Mouse (Mus musculus) MEL (cell line): ENCODE data around the gene Lifr. TPM values are rescaled to one million over a fixed set of nuclear protein-coding genes. Genes with fewer than 3 reads are reported as not detected.

ENCODE experiments used
- DNase-seq: peaks from one replicate; pipeline ENCODE4 v3.0.0; 2011; ENCODE audit warnings: low read depth, low spot score
- H3K27ac ChIP-seq: 2 replicates; pipeline ENCODE4 v1.5.1; 2012; ENCODE audit warnings: low read depth, mild to moderate bottlenecking, control low read depth, low read length, moderate library complexity; ENCODE audit not compliant: control insufficient read depth
- H3K27me3 ChIP-seq, 2 experiments: fragments of 150-350 bp in 1 of 2; sonication (generic) in 1 of 2; 2 replicates each; pipeline ENCODE4 v1.6.1; 2012; ENCODE audit warnings: low read length in 2 of 2, mild to moderate bottlenecking in 2 of 2, improper control_type of control experiment in 1 of 2, moderate library complexity in 1 of 2; ENCODE audit not compliant: insufficient read depth in 2 of 2, control insufficient read depth in 1 of 2
- H3K36me3 ChIP-seq, 2 experiments: 2 replicates each; pipeline ENCODE4 v1.6.1; 2012 to 2014; ENCODE audit warnings: low read length in 2 of 2, improper control_type of control experiment in 1 of 2, inconsistent platforms in 1 of 2, mild to moderate bottlenecking in 1 of 2; ENCODE audit not compliant: insufficient read depth in 2 of 2, control insufficient read depth in 1 of 2
- H3K4me1 ChIP-seq, 2 experiments: fragments of 150-350 bp in 1 of 2; sonication (generic) in 1 of 2; 2 replicates each; pipeline ENCODE4 v1.6.1; 2012; ENCODE audit warnings: low read length in 2 of 2, improper control_type of control experiment in 1 of 2, mild to moderate bottlenecking in 1 of 2; ENCODE audit not compliant: insufficient read depth in 2 of 2, control insufficient read depth in 1 of 2
- H3K4me3 ChIP-seq, 2 experiments: fragments of 150-350 bp in 1 of 2; sonication (generic) in 1 of 2; 2 replicates each; pipeline ENCODE4 v1.5.1; 2012; ENCODE audit warnings: low read depth in 2 of 2, low read length in 2 of 2, mild to moderate bottlenecking in 2 of 2, moderate library complexity in 2 of 2, control low read depth in 1 of 2, improper control_type of control experiment in 1 of 2; ENCODE audit not compliant: control insufficient read depth in 1 of 2, insufficient read depth in 1 of 2
- H3K79me2 ChIP-seq: 2 replicates; pipeline ENCODE4 v1.6.1; 2012; ENCODE audit warnings: mild to moderate bottlenecking, low read length, moderate library complexity; ENCODE audit not compliant: control insufficient read depth, poor library complexity, insufficient read depth
- H3K9ac ChIP-seq: 2 replicates; pipeline ENCODE4 v1.6.1; 2012; ENCODE audit warnings: low read depth, mild to moderate bottlenecking, control low read depth, low read length, moderate library complexity; ENCODE audit not compliant: control insufficient read depth, poor library complexity, severe bottlenecking
- H3K9me3 ChIP-seq: fragments of 150-350 bp; sonication (generic); replicated peaks from 2 replicates; pipeline ENCODE4 v1.6.1; 2012; ENCODE audit warnings: mild to moderate bottlenecking, low read length, improper control_type of control experiment, moderate library complexity; ENCODE audit not compliant: insufficient read depth
- CHD1 ChIP-seq: IDR thresholded peaks from 2 replicates; pipeline ENCODE4 v1.6.1; 2012; ENCODE audit warnings: low read depth, mild to moderate bottlenecking, inconsistent platforms, low read length, improper control_type of control experiment
- E2F4 ChIP-seq: IDR thresholded peaks from 2 replicates; pipeline ENCODE4 v1.6.1; 2011; ENCODE audit warnings: low read depth, low read length, improper control_type of control experiment, borderline replicate concordance
- ELF1 ChIP-seq: IDR thresholded peaks from 2 replicates; pipeline ENCODE4 v1.6.1; 2014; ENCODE audit warnings: low read depth, mild to moderate bottlenecking, inconsistent platforms, low read length, improper control_type of control experiment, moderate library complexity
- EP300 ChIP-seq, 2 experiments: IDR thresholded peaks; 2 replicates each; pipeline ENCODE4 v1.6.1; 2011; ENCODE audit warnings: improper control_type of control experiment in 2 of 2, low read length in 2 of 2, low read depth in 1 of 2, mild to moderate bottlenecking in 1 of 2
- GABPA ChIP-seq: IDR thresholded peaks from 2 replicates; pipeline ENCODE4 v1.6.1; 2012; ENCODE audit warnings: low read depth, mild to moderate bottlenecking, inconsistent platforms, low read length, improper control_type of control experiment, moderate library complexity
- GATA1 ChIP-seq: IDR thresholded peaks from 2 replicates; pipeline ENCODE4 v1.6.1; 2011; ENCODE audit warnings: low read depth, low read length, improper control_type of control experiment
- MAZ ChIP-seq: IDR thresholded peaks from 2 replicates; pipeline ENCODE4 v1.6.1; 2012; ENCODE audit warnings: low read depth, mild to moderate bottlenecking, inconsistent platforms, low read length, improper control_type of control experiment
- MEF2A ChIP-seq: IDR thresholded peaks from 2 replicates; pipeline ENCODE4 v1.6.1; 2014; ENCODE audit warnings: low read depth, mild to moderate bottlenecking, inconsistent platforms, low read length, improper control_type of control experiment; ENCODE audit not compliant: poor library complexity, insufficient replicate concordance, severe bottlenecking; ENCODE audit errors: extremely low read depth
- NRF1 ChIP-seq: IDR thresholded peaks from 2 replicates; pipeline ENCODE4 v1.6.1; 2014; ENCODE audit warnings: low read depth, mild to moderate bottlenecking, inconsistent platforms, low read length, improper control_type of control experiment, moderate library complexity; ENCODE audit not compliant: poor library complexity, insufficient read depth, severe bottlenecking
- POLR2A ChIP-seq, 2 experiments: IDR thresholded peaks; 2 replicates each; pipeline ENCODE4 v1.6.1; 2011 to 2012; ENCODE audit warnings: low read length in 2 of 2, mild to moderate bottlenecking in 2 of 2, control low read depth in 1 of 2, improper control_type of control experiment in 1 of 2, low read depth in 1 of 2, moderate library complexity in 1 of 2; ENCODE audit not compliant: control insufficient read depth in 1 of 2, insufficient read depth in 1 of 2, poor library complexity in 1 of 2
- POLR2AphosphoS5 ChIP-seq: IDR thresholded peaks from 2 replicates; pipeline ENCODE4 v1.6.1; 2012; ENCODE audit warnings: low read depth, borderline replicate concordance, mild to moderate bottlenecking, inconsistent platforms, low read length, moderate library complexity, mixed read lengths
- TAL1 ChIP-seq: IDR thresholded peaks from 2 replicates; pipeline ENCODE4 v1.6.1; 2012; ENCODE audit warnings: mild to moderate bottlenecking, inconsistent platforms, low read length, moderate library complexity, mixed read lengths
- UBTF ChIP-seq: IDR thresholded peaks from 2 replicates; pipeline ENCODE4 v1.6.1; 2012; ENCODE audit warnings: low read depth, mild to moderate bottlenecking, inconsistent platforms, low read length, improper control_type of control experiment, moderate library complexity, borderline replicate concordance; ENCODE audit not compliant: insufficient read depth
- USF1 ChIP-seq: IDR thresholded peaks from 2 replicates; pipeline ENCODE4 v1.6.1; 2014; ENCODE audit warnings: low read depth, mild to moderate bottlenecking, inconsistent platforms, low read length, improper control_type of control experiment, moderate library complexity
- USF2 ChIP-seq, 2 experiments: IDR thresholded peaks; 2 replicates each; pipeline ENCODE4 v1.6.1; 2011 to 2012; ENCODE audit warnings: improper control_type of control experiment in 2 of 2, low read length in 2 of 2, borderline replicate concordance in 1 of 2, inconsistent platforms in 1 of 2, low read depth in 1 of 2, mild to moderate bottlenecking in 1 of 2; ENCODE audit not compliant: insufficient read depth in 1 of 2
- ZKSCAN1 ChIP-seq: IDR thresholded peaks from 2 replicates; pipeline ENCODE4 v1.6.1; 2012; ENCODE audit warnings: low read depth, mild to moderate bottlenecking, inconsistent platforms, low read length, improper control_type of control experiment, moderate library complexity
- ZNF384 ChIP-seq: IDR thresholded peaks from 2 replicates; pipeline ENCODE4 v1.6.1; 2012; ENCODE audit warnings: low read depth, mild to moderate bottlenecking, inconsistent platforms, low read length, improper control_type of control experiment
- polyA plus RNA-seq, 2 experiments: library from polyadenylated mRNA; stranded (reverse) in 1 of 2; unstranded in 1 of 2; fragments of >175 nt in 1 of 2; fragments of >200 nt in 1 of 2; gene quantifications; 2 replicates each; pipeline versions ENCODE4 v1.2.1 to v1.2.4; 2012; ENCODE audit warnings: low replicate concordance in 2 of 2, low read depth in 1 of 2; ENCODE audit not compliant: insufficient read length in 2 of 2, insufficient read depth in 1 of 2, missing spikeins in 1 of 2
- total RNA-seq: library from RNA; depleted of rRNA; stranded (reverse); fragments of 300-350 nt; gene quantifications from 2 replicates; pipeline ENCODE4 v1.2.3, GENCODE M21; 2012

Gene Lifr
- total and polyA plus RNA-seq, 3 experiments: not detected

DNA sequence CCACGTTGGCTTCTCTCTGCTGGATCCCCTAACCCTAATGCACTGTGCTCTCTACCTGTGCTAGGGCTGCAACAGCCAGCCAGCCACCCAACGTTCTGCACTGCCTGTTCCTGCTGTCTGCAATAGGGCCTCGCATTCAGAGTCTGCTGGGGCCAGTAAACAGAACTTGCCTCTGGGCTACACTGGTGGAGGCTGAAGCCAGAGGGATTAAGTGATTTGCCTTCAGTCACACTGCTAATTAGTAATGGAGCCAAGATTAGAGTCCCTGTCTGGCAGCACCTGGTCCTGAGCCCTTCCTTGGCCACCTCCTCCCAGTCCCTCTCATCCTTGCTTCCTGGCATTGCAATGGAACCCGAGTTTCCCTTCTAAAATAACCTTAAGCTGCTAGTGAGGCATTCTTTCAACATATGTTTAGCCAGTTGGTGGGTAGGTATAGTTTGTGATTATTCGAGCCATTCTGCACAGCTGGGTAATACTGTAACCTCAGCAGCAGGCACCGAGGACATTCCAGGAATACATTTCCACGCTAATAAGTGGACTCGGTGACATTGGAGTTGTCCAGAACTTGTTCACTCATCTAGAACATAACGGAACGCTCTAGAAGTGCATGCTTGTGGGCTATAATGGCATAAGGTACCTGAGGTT is 61.8 kb downstream of the Lifr start:
- Histone ChIP-seq H3K79me2 (no peaks in the 10 kb centered on the region), H3K9ac (no peak overlapping the region), H3K4me1 (no peaks in the 10 kb centered on the region; a peak in 2 of 4 replicates), H3K36me3 (no peaks in the 10 kb centered on the region; a peak in 1 of 4 replicates), H3K4me3 (no peak overlapping the region), H3K9me3 (no peaks in the 10 kb centered on the region), H3K27ac (no peak overlapping the region), H3K27me3 (no peaks in the 10 kb centered on the region)
- TF ChIP-seq MAZ (no peak), CHD1 (no peak)
- no peak for DNase-seq

DNA sequence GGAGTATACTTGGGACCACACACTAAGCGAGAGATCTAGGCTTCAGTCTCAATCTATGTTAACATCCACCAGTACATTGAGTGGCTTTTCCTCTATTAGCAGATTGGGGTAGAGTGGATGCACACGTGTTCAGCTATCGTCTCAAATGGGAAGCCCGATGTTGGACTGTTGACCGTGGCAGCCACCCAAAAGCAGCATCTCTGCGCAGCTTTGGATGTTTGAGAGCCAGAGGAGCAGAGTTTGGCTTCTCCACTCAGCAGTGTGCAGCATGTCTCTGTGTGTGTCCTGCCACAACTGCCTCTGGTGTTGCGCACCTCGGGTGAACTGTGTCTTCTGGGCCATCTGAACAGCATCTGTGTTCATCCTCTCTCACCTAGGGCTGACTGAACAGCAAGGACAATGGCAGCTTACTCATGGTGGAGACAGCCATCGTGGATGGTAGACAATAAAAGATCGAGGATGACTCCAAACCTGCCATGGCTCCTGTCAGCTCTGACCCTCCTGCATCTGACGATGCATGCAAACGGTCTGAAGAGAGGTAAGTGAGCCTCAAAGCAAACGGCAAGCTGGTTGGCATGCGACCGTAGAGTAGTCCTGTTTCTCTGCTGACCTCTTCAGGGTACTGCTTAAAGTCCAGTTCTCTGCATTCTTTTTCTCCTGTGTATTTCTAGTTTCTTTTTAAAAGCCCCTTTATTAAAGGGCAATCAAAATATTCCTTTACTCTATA is 63.8 kb downstream of the Lifr start:
- no peak overlapping the region for H3K4me3 ChIP-seq
- no peak overlapping the region for H3K27ac ChIP-seq
- H3K27me3 ChIP-seq: no peaks in the 10 kb centered on the region
- DNase-seq: no peak
- no peaks in the 10 kb centered on the region; a peak in 2 of 4 replicates for H3K4me1 ChIP-seq
- no peaks in the 10 kb centered on the region; a peak in 1 of 4 replicates for H3K36me3 ChIP-seq
- H3K9ac ChIP-seq: no peak overlapping the region
- no peaks in the 10 kb centered on the region for H3K9me3 ChIP-seq
- TF ChIP-seq EP300 (IDR thresholded peaks at IDR 0.05; ENCODE audit: low read depth in 1 of 2, low read length in 2 of 2) (no peak), MEF2A (no peak), ZKSCAN1 (no peak), USF2 (IDR thresholded peaks at IDR 0.05; ENCODE audit: borderline replicate concordance in 1 of 2, insufficient read depth in 1 of 2, low read depth in 1 of 2, low read length in 2 of 2) (no peak), USF1 (no peak), E2F4 (no peak), POLR2AphosphoS5 (no peak), ZNF384 (no peak), ELF1 (no peak), TAL1 (no peak), POLR2A (IDR thresholded peaks at IDR 0.05; ENCODE audit: control insufficient read depth in 1 of 2, insufficient read depth in 1 of 2, low read depth in 1 of 2, low read length in 2 of 2, poor library complexity in 1 of 2) (no peak), GATA1 (no peak), CHD1 (no peak), NRF1 (no peak), UBTF (no peak), GABPA (no peak)
- TF ChIP-seq, all 39 proteins: peak for 0
- no peaks in the 10 kb centered on the region for H3K79me2 ChIP-seq
